In the genomic region with DNA sequence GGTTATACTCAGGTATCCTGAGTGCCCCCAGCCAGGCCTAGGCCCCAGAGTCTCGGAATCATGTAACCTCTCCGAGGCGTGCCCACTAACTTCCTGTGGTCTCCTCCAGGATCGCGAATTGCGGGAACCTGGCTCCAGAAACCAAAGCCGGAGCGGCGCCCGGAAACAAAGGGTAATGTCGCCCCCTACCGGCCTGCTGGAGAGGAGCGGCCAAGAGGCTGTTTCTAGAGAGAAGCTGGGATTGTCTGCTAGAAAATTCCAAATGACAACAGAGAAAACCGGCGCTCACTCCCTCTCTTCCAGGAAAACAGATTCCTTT, we compare ENCODE assay signal across 8 mouse cellular contexts. TPM values are rescaled to one million over a fixed set of nuclear protein-coding genes. Genes with fewer than 3 reads are reported as not detected.
DNase-seq lines count a peak whose midpoint lies in the region; ATAC-seq and TF ChIP-seq lines count a peak whose summit lies in the region.

No protein-coding gene starts in this region.

- TF ChIP-seq CTCF in bone marrow, adult 2 months (IDR thresholded peaks at IDR 0.05; ENCODE audit: control insufficient read depth, insufficient read depth, low read length): peak; percentile 70

- peaks cover 71% of the 10 kb centered on the region for H3K27me3 ChIP-seq in embryonic facial prominence, embryonic 13.5 days
- H3K27me3 ChIP-seq in heart, embryonic 16.5 days (ENCODE audit: control insufficient read depth, insufficient read depth, low read length): peaks cover 70% of the 10 kb centered on the region
- H3K27me3 ChIP-seq in liver, embryonic 16.5 days (ENCODE audit: control insufficient read depth, insufficient read depth, low read depth, low read length): peaks cover 46% of the 10 kb centered on the region
- H3K27me3 ChIP-seq in neural tube, embryonic 15.5 days (replicated peaks): peaks cover 60% of the 10 kb centered on the region

- no peak for TF ChIP-seq POLR2A in bone marrow, adult 2 months (IDR thresholded peaks at IDR 0.05; ENCODE audit: borderline replicate concordance, control insufficient read depth, low read depth, low read length)

- H3K9me3 ChIP-seq in embryonic facial prominence, embryonic 13.5 days: no peaks in the 10 kb centered on the region
- no peaks in the 10 kb centered on the region for H3K9me3 ChIP-seq in heart, embryonic 16.5 days (replicated peaks; ENCODE audit: control insufficient read depth, low read length)
- H3K9me3 ChIP-seq in liver, embryonic 16.5 days (replicated peaks; ENCODE audit: control insufficient read depth, low read length): no peaks in the 10 kb centered on the region
- no peaks in the 10 kb centered on the region for H3K9me3 ChIP-seq in neural tube, embryonic 15.5 days (replicated peaks)

- under 1% methylated on average over 15 of the region's 15 CpGs for WGBS in bone marrow, adult 2 months
- 0% methylated on average over 15 of the region's 15 CpGs for WGBS in embryonic facial prominence, embryonic 13.5 days
- WGBS in heart, embryonic 16.5 days: 2% methylated on average over 15 of the region's 15 CpGs
- under 1% methylated on average over 15 of the region's 15 CpGs for WGBS in liver, embryonic 16.5 days (ENCODE audit: insufficient replicate concordance)
- WGBS in neural tube, embryonic 15.5 days: 0% methylated on average over 15 of the region's 15 CpGs

- H3K4me3 ChIP-seq in bone marrow, adult 2 months (replicated peaks; ENCODE audit: control insufficient read depth, low read depth, low read length): peak overlapping the region; percentile 50
- H3K4me3 ChIP-seq in embryonic facial prominence, embryonic 13.5 days: peak overlapping the region; percentile 56
- H3K4me3 ChIP-seq in heart, embryonic 16.5 days (ENCODE audit: low read length): peak overlapping the region; percentile 71
- H3K4me3 ChIP-seq in liver, embryonic 16.5 days (ENCODE audit: low read depth, low read length): peak overlapping the region; percentile 52
- H3K4me3 ChIP-seq in neural tube, embryonic 15.5 days (replicated peaks): peak overlapping the region; percentile 53

- no peaks in the 10 kb centered on the region for H3K4me1 ChIP-seq in bone marrow, adult 2 months (ENCODE audit: control insufficient read depth, insufficient read depth, low read length)
- peaks cover 18% of the 10 kb centered on the region for H3K4me1 ChIP-seq in embryonic facial prominence, embryonic 13.5 days
- H3K4me1 ChIP-seq in heart, embryonic 16.5 days (ENCODE audit: control insufficient read depth, insufficient read depth, low read length): peaks cover 9% of the 10 kb centered on the region; the same call in 1 of the 2 replicates
- no peaks in the 10 kb centered on the region; the same call in 1 of the 2 replicates for H3K4me1 ChIP-seq in liver, embryonic 16.5 days (ENCODE audit: control insufficient read depth, low read depth, low read length)
- peaks cover 25% of the 10 kb centered on the region for H3K4me1 ChIP-seq in neural tube, embryonic 15.5 days

- H3K27ac ChIP-seq in bone marrow, adult 2 months (ENCODE audit: control insufficient read depth, insufficient read depth, low read depth, low read length, poor library complexity): no peak overlapping the region
- H3K27ac ChIP-seq in embryonic facial prominence, embryonic 13.5 days: no peak overlapping the region
- no peak overlapping the region for H3K27ac ChIP-seq in heart, embryonic 16.5 days (ENCODE audit: low read length)
- H3K27ac ChIP-seq in liver, embryonic 16.5 days (ENCODE audit: low read length): no peak overlapping the region
- no peak overlapping the region for H3K27ac ChIP-seq in neural tube, embryonic 15.5 days (replicated peaks)

- peak overlapping the region; percentile 91 for H3K4me2 ChIP-seq in embryonic facial prominence, embryonic 13.5 days
- peak overlapping the region; percentile 98 for H3K4me2 ChIP-seq in heart, embryonic 16.5 days (ENCODE audit: low read depth, low read length)
- H3K4me2 ChIP-seq in liver, embryonic 16.5 days (ENCODE audit: low read depth, low read length): peak overlapping the region; percentile 64
- peak overlapping the region; percentile 97 for H3K4me2 ChIP-seq in neural tube, embryonic 15.5 days

- DNase-seq in CD8-positive naive resting alpha-beta T cell, adult 2 months (ENCODE audit: low read depth in 2 of 2, low spot score in 2 of 2): peak; percentile 38 to 49
- DNase-seq in kidney, postnatal 25 days: peak; percentile 66 to 80
- peak; percentile 42 for DNase-seq in thymus, postnatal 25 days

- peak overlapping the region; percentile 74 for H3K9ac ChIP-seq in embryonic facial prominence, embryonic 13.5 days
- peak overlapping the region; percentile 76 for H3K9ac ChIP-seq in heart, embryonic 16.5 days (ENCODE audit: low read length)
- peak overlapping the region; percentile 40; the same call in 1 of the 2 replicates for H3K9ac ChIP-seq in liver, embryonic 16.5 days (ENCODE audit: low read depth, low read length)
- peak overlapping the region; percentile 51 for H3K9ac ChIP-seq in neural tube, embryonic 15.5 days (replicated peaks)

- ATAC-seq in embryonic facial prominence, embryonic 13.5 days (ENCODE audit: insufficient number of reproducible peaks, insufficient read depth, low FRiP score, low TSS enrichment, low read depth): no peak; the same call in 1 of the 2 replicates
- ATAC-seq in heart, embryonic 16.5 days (replicated peaks; ENCODE audit: extremely low read depth, insufficient read depth, low FRiP score): no peak
- no peak for ATAC-seq in liver, embryonic 16.5 days (ENCODE audit: low read depth)
- peak; percentile 54 for ATAC-seq in neural tube, embryonic 15.5 days (ENCODE audit: low FRiP score)

- no peaks in the 10 kb centered on the region for H3K36me3 ChIP-seq in embryonic facial prominence, embryonic 13.5 days
- no peaks in the 10 kb centered on the region for H3K36me3 ChIP-seq in heart, embryonic 16.5 days (ENCODE audit: control insufficient read depth, insufficient read depth)
- no peaks in the 10 kb centered on the region for H3K36me3 ChIP-seq in liver, embryonic 16.5 days (ENCODE audit: control insufficient read depth, insufficient read depth)
- H3K36me3 ChIP-seq in neural tube, embryonic 15.5 days: no peaks in the 10 kb centered on the region

RNA-seq across cellular contexts. Expression of gene Chrnd, which starts 3.4 kb away (rescaled TPM):
- polyA plus RNA-seq in bone marrow, adult 2 months (2011; ENCODE audit: insufficient read depth, insufficient read length, low replicate concordance, missing spikeins): not detected in 2 replicates
- 0.87 and 1.0 TPM in 2 replicates for polyA plus RNA-seq in embryonic facial prominence, embryonic 13.5 days (2015; fragmentation: Nextera tagmentation; extraction: Ambion mirVana)
- 0.05 and 0.13 TPM in 2 replicates for polyA plus RNA-seq in heart, embryonic 16.5 days (2015; fragmentation: Nextera tagmentation; extraction: Ambion mirVana)
- 0.07 and 0.39 TPM in 2 replicates for polyA plus RNA-seq in liver, embryonic 16.5 days (2015; fragmentation: Nextera tagmentation; extraction: Ambion mirVana)
- polyA plus RNA-seq in neural tube, embryonic 15.5 days (2015; fragmentation: Nextera tagmentation; extraction: Ambion mirVana): 0.33 and 0.37 TPM in 2 replicates

RNA-seq across cellular contexts. Expression of gene Prss56, which starts 3.9 kb away (rescaled TPM):
- polyA plus RNA-seq in bone marrow, adult 2 months (2011; ENCODE audit: insufficient read depth, insufficient read length, low replicate concordance, missing spikeins): not detected in 2 replicates
- not detected in 2 replicates for polyA plus RNA-seq in embryonic facial prominence, embryonic 13.5 days (2015; fragmentation: Nextera tagmentation; extraction: Ambion mirVana)
- polyA plus RNA-seq in heart, embryonic 16.5 days (2015; fragmentation: Nextera tagmentation; extraction: Ambion mirVana): not detected in 2 replicates
- not detected in 2 replicates for polyA plus RNA-seq in liver, embryonic 16.5 days (2015; fragmentation: Nextera tagmentation; extraction: Ambion mirVana)
- 4.0 and 5.3 TPM in 2 replicates for polyA plus RNA-seq in neural tube, embryonic 15.5 days (2015; fragmentation: Nextera tagmentation; extraction: Ambion mirVana)

RNA-seq across cellular contexts. Expression of gene Chrng, which starts 17.5 kb away (rescaled TPM):
- not detected in 2 replicates for polyA plus RNA-seq in bone marrow, adult 2 months (2011; ENCODE audit: insufficient read depth, insufficient read length, low replicate concordance, missing spikeins)
- polyA plus RNA-seq in embryonic facial prominence, embryonic 13.5 days (2015; fragmentation: Nextera tagmentation; extraction: Ambion mirVana): 2.9 and 3.0 TPM in 2 replicates
- polyA plus RNA-seq in heart, embryonic 16.5 days (2015; fragmentation: Nextera tagmentation; extraction: Ambion mirVana): 1.1 and 1.6 TPM in 2 replicates
- 0.18 and 0.99 TPM in 2 replicates for polyA plus RNA-seq in liver, embryonic 16.5 days (2015; fragmentation: Nextera tagmentation; extraction: Ambion mirVana)
- polyA plus RNA-seq in neural tube, embryonic 15.5 days (2015; fragmentation: Nextera tagmentation; extraction: Ambion mirVana): 1.2 and 1.5 TPM in 2 replicates

RNA-seq across cellular contexts. Expression of gene Eif4e2, which starts 26.7 kb away (rescaled TPM):
- 47.4 and 67.2 TPM in 2 replicates for polyA plus RNA-seq in bone marrow, adult 2 months (2011; ENCODE audit: insufficient read depth, insufficient read length, low replicate concordance, missing spikeins)
- polyA plus RNA-seq in embryonic facial prominence, embryonic 13.5 days (2015; fragmentation: Nextera tagmentation; extraction: Ambion mirVana): 167 and 170 TPM in 2 replicates
- 100 and 104 TPM in 2 replicates for polyA plus RNA-seq in heart, embryonic 16.5 days (2015; fragmentation: Nextera tagmentation; extraction: Ambion mirVana)
- polyA plus RNA-seq in liver, embryonic 16.5 days (2015; fragmentation: Nextera tagmentation; extraction: Ambion mirVana): 64.2 and 68.8 TPM in 2 replicates
- 93.4 and 101 TPM in 2 replicates for polyA plus RNA-seq in neural tube, embryonic 15.5 days (2015; fragmentation: Nextera tagmentation; extraction: Ambion mirVana)

RNA-seq across cellular contexts. Expression of gene Ecel1, which starts 30.7 kb away (rescaled TPM):
- polyA plus RNA-seq in bone marrow, adult 2 months (2011; ENCODE audit: insufficient read depth, insufficient read length, low replicate concordance, missing spikeins): not detected in 2 replicates
- 0.81 and 0.90 TPM in 2 replicates for polyA plus RNA-seq in embryonic facial prominence, embryonic 13.5 days (2015; fragmentation: Nextera tagmentation; extraction: Ambion mirVana)
- 0.71 and 0.88 TPM in 2 replicates for polyA plus RNA-seq in heart, embryonic 16.5 days (2015; fragmentation: Nextera tagmentation; extraction: Ambion mirVana)
- polyA plus RNA-seq in liver, embryonic 16.5 days (2015; fragmentation: Nextera tagmentation; extraction: Ambion mirVana): 0.04 TPM in 1 of 2 replicates, not detected in the other
- polyA plus RNA-seq in neural tube, embryonic 15.5 days (2015; fragmentation: Nextera tagmentation; extraction: Ambion mirVana): 71.9 and 84.7 TPM in 2 replicates
